Mouse (Mus musculus) CD4-positive, CD25-positive, alpha-beta regulatory T cell, adult 4 months (primary cell): ENCODE measurements around the gene Lrrn2. TPM values are rescaled to one million over a fixed set of nuclear protein-coding genes. Genes with fewer than 3 reads are reported as not detected.
"Not testable (repeated sequence)": the region's sequence is repeated elsewhere in the genome, so short reads cannot be mapped to it uniquely, and the experiment has no call there.

Source experiments
- ATAC-seq: one replicate; pipeline ENCODE4 v1.8.0; 2017
- polyA plus RNA-seq, 2 experiments: library from polyadenylated mRNA; unstranded; fragments of 100-300 nt; shearing (Covaris generic); gene quantifications; one replicate each; pipeline ENCODE4 v1.2.1; 2017

Lrrn2 gene
- polyA plus RNA-seq, 2 experiments from 2014 or later = not detected

GRCm38 (mm10) chr1:132932421-132932820 is 52.3 kb downstream of the Lrrn2 start:
- no peak for ATAC-seq

GRCm38 (mm10) chr1:132934856-132935255 is 54.8 kb downstream of the Lrrn2 start:
- no peak for ATAC-seq

- no peak for ATAC-seq
These were observed 57.4 kb downstream of the Lrrn2 start for GRCm38 (mm10) chr1:132937296-132938030.

GRCm38 (mm10) chr1:132938975-132939374 is 58.9 kb downstream of the Lrrn2 start:
- ATAC-seq = no peak

- no peak for ATAC-seq
These were observed 65.8 kb downstream of the Lrrn2 start for GRCm38 (mm10) chr1:132945826-132946225.

GRCm38 (mm10) chr1:132947811-132948210 is 67.7 kb downstream of the Lrrn2 start:
- no peak for ATAC-seq

- ATAC-seq = no peak
These were observed 76.7 kb downstream of the Lrrn2 start for GRCm38 (mm10) chr1:132956809-132957208.

- no peak for ATAC-seq
These were observed 81.7 kb downstream of the Lrrn2 start for GRCm38 (mm10) chr1:132961751-132962150.

- ATAC-seq = no peak
These were observed 84.0 kb downstream of the Lrrn2 start for GRCm38 (mm10) chr1:132964106-132964505.

GRCm38 (mm10) chr1:132964691-132965090 is 84.6 kb downstream of the Lrrn2 start:
- ATAC-seq = no peak

- ATAC-seq = no peak
These were observed 88.6 kb downstream of the Lrrn2 start for GRCm38 (mm10) chr1:132968659-132969058.

GRCm38 (mm10) chr1:132977402-132977801 is 97.3 kb downstream of the Lrrn2 start:
- no peak for ATAC-seq

GRCm38 (mm10) chr1:132981232-132981631 is 101.2 kb downstream of the Lrrn2 start:
- ATAC-seq = no peak

- ATAC-seq = peak; percentile 68
These were observed 102.7 kb downstream of the Lrrn2 start for GRCm38 (mm10) chr1:132982728-132983127.

GRCm38 (mm10) chr1:132988556-132989459 is 108.7 kb downstream of the Lrrn2 start:
- not testable (repeated sequence) for ATAC-seq

Other genes starting within 250 kb of the Lrrn2 start
- gene Nfasc, start 138.5 kb upstream of the Lrrn2 start, polyA plus RNA-seq = not detected
- gene Mdm4, start 150.3 kb downstream of the Lrrn2 start, polyA plus RNA-seq = 100 to 1,000 TPM in 1 of 2 experiments, 10 to 100 TPM in 1; 97.4 to 119 TPM
- 1 to 10 TPM in 1 of 2 experiments, under 1 TPM in 1; 0.78 to 1.1 TPM for gene Pik3c2b, start 165.4 kb downstream of the Lrrn2 start, polyA plus RNA-seq